Mouse (Mus musculus) neural tube, embryonic 14.5 days (tissue): ENCODE measurements around the gene Lin28a. TPM values are rescaled to one million over a fixed set of nuclear protein-coding genes. Genes with fewer than 3 reads are reported as not detected.
A peak's percentile ranks its signal among the peaks of the same experiment; 100 is the strongest.

Experiments used
- ATAC-seq: fragments of 200-750 bp; cut with Nextera tagmentation; 2 replicates; pipeline ENCODE4 v1.8.0; 2017; ENCODE audit warnings: low read depth, mild to moderate bottlenecking, moderate TSS enrichment, moderate library complexity
- H3K27ac ChIP-seq: fragments of 300-500 bp; sonication (generic); 2 replicates; pipeline ENCODE4 v1.5.1; 2014; ENCODE audit warnings: low read depth, mild to moderate bottlenecking, control low read depth, low read length, moderate library complexity, mixed read lengths
- H3K27me3 ChIP-seq: fragments of 300-500 bp; sonication (generic); 2 replicates; pipeline ENCODE4 v1.6.1; 2014; ENCODE audit warnings: low read length; ENCODE audit not compliant: control insufficient read depth, insufficient read depth
- H3K36me3 ChIP-seq: fragments of 300-500 bp; sonication (generic); 2 replicates; pipeline ENCODE4 v1.6.1; 2014; ENCODE audit warnings: low read length, mixed read lengths; ENCODE audit not compliant: control insufficient read depth, insufficient read depth
- H3K4me1 ChIP-seq: fragments of 300-500 bp; sonication (generic); 2 replicates; pipeline ENCODE4 v1.6.1; 2014; ENCODE audit warnings: low read length; ENCODE audit not compliant: control insufficient read depth, insufficient read depth
- H3K4me2 ChIP-seq: fragments of 300-500 bp; sonication (generic); 2 replicates; pipeline ENCODE4 v1.6.1; 2014; ENCODE audit warnings: mild to moderate bottlenecking, low read depth, low read length, control low read depth
- H3K4me3 ChIP-seq: fragments of 300-500 bp; sonication (generic); 2 replicates; pipeline ENCODE4 v1.5.1; 2014; ENCODE audit warnings: low read depth, low read length, control low read depth, mixed read lengths
- H3K9ac ChIP-seq: fragments of 300-500 bp; sonication (generic); replicated peaks from 2 replicates; pipeline ENCODE4 v1.6.1; 2014; ENCODE audit warnings: low read depth, mild to moderate bottlenecking, control low read depth, low read length, mixed read lengths
- H3K9me3 ChIP-seq: fragments of 300-500 bp; sonication (generic); 2 replicates; pipeline ENCODE4 v1.6.1; 2016; ENCODE audit warnings: low read length; ENCODE audit not compliant: control insufficient read depth
- WGBS: fragments of 180-500 bp; shearing (Covaris S2); extraction: QIAGEN DNeasy Blood & Tissue Kit; methylation state at CpG from one replicate; pipeline ENCODE4 v1.1.7; 2014; 5-methylcytosine and 5-hydroxymethylcytosine counted together
- polyA plus RNA-seq: library from polyadenylated mRNA; unstranded; fragments of >200 nt; fragmentation: Nextera tagmentation; extraction: Ambion mirVana; gene quantifications from 2 replicates; pipeline ENCODE4 v1.2.1, GENCODE M21; 2014

Lin28a gene
- polyA plus RNA-seq = 0.09 and 0.28 TPM in 2 replicates

DNA sequence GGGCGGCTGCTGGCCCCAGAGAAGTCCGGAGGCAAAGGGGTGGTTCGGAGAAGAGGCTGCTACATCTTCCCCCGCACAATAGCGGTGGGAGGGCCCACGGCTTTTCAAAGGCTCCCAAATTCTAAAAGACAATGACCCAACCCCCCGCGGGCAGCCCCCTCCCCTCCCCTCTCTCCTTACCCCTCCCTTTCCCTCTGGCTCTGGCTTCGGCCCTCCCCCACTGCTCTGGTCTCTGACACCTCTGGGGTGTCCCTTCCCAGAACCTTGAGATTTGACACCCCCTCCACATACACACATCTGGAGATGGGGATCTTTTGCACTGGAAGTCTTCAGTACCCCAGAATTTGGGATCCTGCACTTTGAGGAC, at the start of gene Lin28a:
Gene Lin28a, minus strand, starts transcription at position 63 of the 367 bp plus-strand sequence.
- peaks cover 13% of the 10 kb centered on the region; the same call in 1 of the 2 replicates for H3K4me1 ChIP-seq
- peak within 1 kb of the TSS; percentile 11; the same call in 1 of the 2 replicates for H3K9ac ChIP-seq
- H3K36me3 ChIP-seq = no peaks in the 10 kb centered on the region
- no peaks in the 10 kb centered on the region for H3K27me3 ChIP-seq
- ATAC-seq = no peak; the same call in 1 of the 2 replicates
- no peaks in the 10 kb centered on the region for H3K9me3 ChIP-seq
- 3% methylated on average over 9 of the region's 9 CpGs for WGBS
- peak within 1 kb of the TSS; percentile 48 for H3K4me2 ChIP-seq
- peak within 1 kb of the TSS; percentile 66; the same call in 1 of the 2 replicates for H3K27ac ChIP-seq
- peak within 1 kb of the TSS; percentile 27 for H3K4me3 ChIP-seq

- Histone ChIP-seq H3K36me3 (no peaks in the 10 kb centered on the region), H3K4me1 (no peaks in the 10 kb centered on the region), H3K4me2 (no peak overlapping the region), H3K9ac (no peak overlapping the region), H3K4me3 (no peak overlapping the region), H3K9me3 (no peaks in the 10 kb centered on the region), H3K27me3 (no peaks in the 10 kb centered on the region), H3K27ac (no peak overlapping the region)
- 84% methylated on average over 7 of the region's 7 CpGs for WGBS
- no peak for ATAC-seq
These were observed 49.3 kb upstream of the Lin28a start for GRCm38 (mm10) chr4:134067833-134068544.

DNA sequence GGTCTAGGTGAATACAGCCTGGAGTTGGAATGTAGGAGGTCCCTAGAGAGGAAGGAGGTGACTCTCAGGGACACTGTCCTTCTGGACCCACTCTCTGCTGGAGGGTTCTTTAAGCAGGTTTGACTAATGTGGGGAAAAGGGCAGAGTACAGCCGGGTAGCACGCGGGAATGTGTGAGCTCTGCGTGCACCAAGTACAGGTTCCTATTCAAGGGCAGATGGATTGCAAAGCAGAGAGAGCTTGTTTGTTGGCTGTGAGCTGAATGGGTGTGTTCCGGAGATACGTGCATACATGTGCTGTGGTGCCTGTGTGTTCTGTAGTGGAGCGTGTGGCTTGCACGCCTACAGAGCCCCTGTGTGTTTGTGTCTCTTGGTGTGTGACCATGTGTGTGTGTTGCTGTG, 48.7 kb upstream of the Lin28a start:
- Histone ChIP-seq H3K9ac (no peak overlapping the region), H3K4me3 (no peak overlapping the region), H3K4me2 (no peak overlapping the region), H3K9me3 (no peaks in the 10 kb centered on the region), H3K4me1 (no peaks in the 10 kb centered on the region), H3K36me3 (no peaks in the 10 kb centered on the region), H3K27me3 (no peaks in the 10 kb centered on the region), H3K27ac (no peak overlapping the region)
- WGBS = 93% methylated on average over 8 of the region's 8 CpGs
- ATAC-seq = no peak

GRCm38 (mm10) chr4:134065431-134066004, 46.9 kb upstream of the Lin28a start:
- H3K27me3 ChIP-seq = no peaks in the 10 kb centered on the region
- H3K9ac ChIP-seq = no peak overlapping the region
- WGBS = 26% methylated on average over 23 of the region's 23 CpGs
- no peak overlapping the region for H3K4me3 ChIP-seq
- H3K36me3 ChIP-seq = no peaks in the 10 kb centered on the region
- no peaks in the 10 kb centered on the region for H3K9me3 ChIP-seq
- H3K27ac ChIP-seq = no peak overlapping the region
- no peak for ATAC-seq
- no peak overlapping the region for H3K4me2 ChIP-seq
- H3K4me1 ChIP-seq = no peaks in the 10 kb centered on the region

GRCm38 (mm10) chr4:134062561-134062960, 43.9 kb upstream of the Lin28a start:
- no peaks in the 10 kb centered on the region for H3K36me3 ChIP-seq
- H3K27me3 ChIP-seq = no peaks in the 10 kb centered on the region
- H3K4me2 ChIP-seq = no peak overlapping the region
- H3K27ac ChIP-seq = no peak overlapping the region
- 71% methylated on average over 8 of the region's 8 CpGs for WGBS
- no peaks in the 10 kb centered on the region for H3K9me3 ChIP-seq
- no peak for ATAC-seq
- no peak overlapping the region for H3K4me3 ChIP-seq
- H3K4me1 ChIP-seq = no peaks in the 10 kb centered on the region
- no peak overlapping the region for H3K9ac ChIP-seq

- H3K27me3 ChIP-seq = no peaks in the 10 kb centered on the region
- no peak overlapping the region for H3K9ac ChIP-seq
- H3K36me3 ChIP-seq = no peaks in the 10 kb centered on the region
- H3K9me3 ChIP-seq = no peaks in the 10 kb centered on the region
- H3K4me3 ChIP-seq = no peak overlapping the region
- ATAC-seq = no peak
- 57% methylated on average over 8 of the region's 8 CpGs for WGBS
- no peaks in the 10 kb centered on the region for H3K4me1 ChIP-seq
- no peak overlapping the region for H3K4me2 ChIP-seq
- H3K27ac ChIP-seq = no peak overlapping the region
These were observed 43.4 kb upstream of the Lin28a start for GRCm38 (mm10) chr4:134061944-134062446.

- Histone ChIP-seq H3K9ac (no peak overlapping the region), H3K4me2 (no peak overlapping the region), H3K27me3 (no peaks in the 10 kb centered on the region)
These were observed 42.7 kb upstream of the Lin28a start for GRCm38 (mm10) chr4:134061166-134061830.

DNA sequence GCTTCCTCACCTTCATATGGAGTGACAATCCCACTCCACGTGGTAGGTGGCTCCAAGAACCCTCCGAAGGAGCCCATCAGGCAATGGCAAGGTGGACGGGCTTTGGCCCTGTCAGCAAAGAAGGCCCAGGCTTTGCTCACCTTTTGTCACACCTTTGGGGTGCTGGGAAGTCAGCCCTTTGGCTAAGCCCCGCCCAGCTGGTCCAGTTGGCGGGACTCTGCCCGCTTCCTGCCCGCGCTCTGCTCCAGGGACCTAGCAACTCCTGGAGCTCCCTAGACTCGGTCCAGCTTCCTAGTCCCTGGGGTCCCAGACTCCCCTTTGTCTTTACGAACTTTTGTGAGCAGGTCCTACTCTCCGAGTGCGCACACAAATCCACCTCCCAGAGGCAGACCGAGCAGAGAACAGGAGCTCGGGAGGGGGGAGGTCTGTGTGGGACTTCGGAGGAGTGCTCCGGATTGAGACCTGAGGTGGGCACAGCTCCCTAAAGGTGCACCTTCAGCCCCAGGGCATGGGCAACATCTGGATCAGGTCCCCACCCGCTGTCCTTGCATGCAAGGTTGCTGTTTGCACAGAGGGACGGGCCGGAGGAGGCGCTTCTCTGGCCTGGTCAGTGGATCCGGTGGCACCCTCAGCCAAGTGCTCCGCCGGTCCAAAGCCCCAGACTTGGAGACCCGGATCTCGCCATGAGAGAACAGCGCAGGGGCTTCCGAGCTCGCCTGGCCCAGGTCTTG, 41.7 kb upstream of the Lin28a start, which contains the start of gene Crybg2:
Gene Crybg2, plus strand, starts transcription at position 681 of the 731 bp plus-strand sequence.
- H3K36me3 ChIP-seq = no peaks in the 10 kb centered on the region
- WGBS = 52% methylated on average over 28 of the region's 28 CpGs
- no peak within 1 kb of the TSS for H3K4me2 ChIP-seq
- H3K27me3 ChIP-seq = no peaks in the 10 kb centered on the region
- no peak for ATAC-seq
- no peaks in the 10 kb centered on the region for H3K9me3 ChIP-seq
- no peak within 1 kb of the TSS for H3K27ac ChIP-seq
- no peaks in the 10 kb centered on the region for H3K4me1 ChIP-seq
- H3K9ac ChIP-seq = no peak within 1 kb of the TSS
- H3K4me3 ChIP-seq = no peak within 1 kb of the TSS

More at GRCm38 (mm10) chr4:134061166-134061830, 42.7 kb upstream of the Lin28a start:
- 62% methylated on average over 18 of the region's 18 CpGs for WGBS
- Histone ChIP-seq H3K36me3 (no peaks in the 10 kb centered on the region), H3K9me3 (no peaks in the 10 kb centered on the region), H3K4me1 (no peaks in the 10 kb centered on the region), H3K27ac (no peak overlapping the region), H3K4me3 (no peak overlapping the region)
- no peak for ATAC-seq
